21 mouse cellular contexts compared by ENCODE assay signal in the genomic region with DNA sequence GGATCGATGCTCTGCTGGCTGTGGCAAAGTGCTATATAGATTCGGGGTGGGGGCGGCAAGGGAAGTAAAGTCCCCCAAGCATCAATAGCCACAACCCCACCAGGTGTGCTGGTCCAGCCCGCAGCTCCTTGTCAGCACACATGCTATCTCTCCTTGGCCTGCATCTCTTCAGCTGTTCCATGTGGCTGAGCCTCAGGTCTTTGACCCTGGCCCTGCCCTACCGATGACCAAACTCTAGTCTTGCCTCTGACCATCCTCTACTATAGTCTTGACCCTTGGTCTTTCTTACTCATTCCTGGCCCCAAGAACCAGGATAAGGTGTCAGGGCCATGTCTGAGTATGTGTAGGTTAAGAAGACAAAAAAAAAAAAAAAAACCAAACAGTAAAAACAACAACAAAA. TPM values are rescaled to one million over a fixed set of nuclear protein-coding genes. Genes with fewer than 3 reads are reported as not detected.
DNase-seq lines count a peak whose midpoint lies in the region; ATAC-seq and TF ChIP-seq lines count a peak whose summit lies in the region.
"Had no signal": no experiment of that assay in that cellular context is flagged by ENCODE, and none has a peak within 500 bp of the region (broad histone marks: within the 10 kb centered on the region; RNA-seq: fewer than 3 reads in every experiment).

No protein-coding gene starts in this region.

- TF ChIP-seq EP300 in heart, postnatal 0 days (IDR thresholded peaks at IDR 0.05; ENCODE audit: low read depth), result no peak

- no peaks in the 10 kb centered on the region for H3K27me3 ChIP-seq in heart, postnatal 0 days (ENCODE audit: control insufficient read depth, insufficient read depth, low read length)
- no peaks in the 10 kb centered on the region for H3K27me3 ChIP-seq in heart, embryonic 10.5 days (ENCODE audit: insufficient read depth, poor library complexity, severe bottlenecking)
- H3K27me3 ChIP-seq in thymus, adult 2 months (ENCODE audit: control insufficient read depth, insufficient read depth, low read length), result no peaks in the 10 kb centered on the region
- H3K27me3 ChIP-seq: embryonic facial prominence, embryonic 12.5 days; heart, embryonic 15.5 days; hindbrain, embryonic 13.5 days; limb, embryonic 13.5 days; lung, embryonic 15.5 days had no signal

- ATAC-seq in heart, postnatal 0 days (ENCODE audit: insufficient read depth, low read depth), result no peak

- no peak for TF ChIP-seq POLR2A in thymus, adult 2 months (IDR thresholded peaks at IDR 0.05; ENCODE audit: control insufficient read depth, extremely low read depth, insufficient read depth, low read length, poor library complexity)

- no peak overlapping the region for H3K9ac ChIP-seq in heart, postnatal 0 days (replicated peaks; ENCODE audit: low read depth, low read length)
- H3K9ac ChIP-seq: embryonic facial prominence, embryonic 12.5 days; heart, embryonic 15.5 days; hindbrain, embryonic 13.5 days; limb, embryonic 13.5 days; lung, embryonic 15.5 days had no signal

- WGBS in heart, postnatal 0 days, result 84% methylated on average over 5 of the region's 5 CpGs
- 75% methylated on average over 5 of the region's 5 CpGs for WGBS in heart, embryonic 10.5 days
- 66% methylated on average over 5 of the region's 5 CpGs for WGBS in thymus, adult 2 months

- H3K36me3 ChIP-seq in heart, postnatal 0 days (replicated peaks; ENCODE audit: control insufficient read depth, insufficient read depth, low read length), result peaks cover 24% of the 10 kb centered on the region
- peaks cover 59% of the 10 kb centered on the region for H3K36me3 ChIP-seq in heart, embryonic 10.5 days
- H3K36me3 ChIP-seq in thymus, adult 2 months (ENCODE audit: control insufficient read depth, insufficient read depth, low read length), result no peaks in the 10 kb centered on the region

- H3K4me2 ChIP-seq in heart, postnatal 0 days (ENCODE audit: low read depth, low read length), result no peak overlapping the region
- H3K4me2 ChIP-seq: embryonic facial prominence, embryonic 12.5 days; heart, embryonic 15.5 days; hindbrain, embryonic 13.5 days; limb, embryonic 13.5 days; liver, embryonic 11.5 days; lung, embryonic 15.5 days; midbrain, embryonic 11.5 days had no signal

- H3K27ac ChIP-seq in heart, postnatal 0 days (ENCODE audit: low read depth), result peak overlapping the region; percentile 18; the same call in 1 of the 2 replicates
- H3K27ac ChIP-seq in heart, embryonic 10.5 days, result no peak overlapping the region
- H3K27ac ChIP-seq in thymus, adult 2 months (ENCODE audit: control insufficient read depth, insufficient read depth, low read length), result peak overlapping the region; percentile 92
- H3K27ac ChIP-seq: embryonic facial prominence, embryonic 12.5 days; heart, embryonic 15.5 days; hindbrain, embryonic 13.5 days; kidney, postnatal 0 days; limb, embryonic 13.5 days; lung, embryonic 15.5 days had no signal

- H3K4me1 ChIP-seq in heart, postnatal 0 days (ENCODE audit: control insufficient read depth, insufficient read depth), result peaks cover 10% of the 10 kb centered on the region; the same call in 1 of the 2 replicates
- H3K4me1 ChIP-seq in heart, embryonic 10.5 days, result peaks cover 64% of the 10 kb centered on the region
- peaks cover 74% of the 10 kb centered on the region for H3K4me1 ChIP-seq in thymus, adult 2 months (replicated peaks; ENCODE audit: control insufficient read depth, insufficient read depth, low read length)

- no peak for TF ChIP-seq CTCF in heart, postnatal 0 days (IDR thresholded peaks at IDR 0.05; ENCODE audit: low read depth)
- no peak for TF ChIP-seq CTCF in thymus, adult 2 months (IDR thresholded peaks at IDR 0.05; ENCODE audit: borderline replicate concordance, control insufficient read depth, extremely low read depth, insufficient read depth, low read length, poor library complexity)

- no peak for DNase-seq in heart, postnatal 0 days (ENCODE audit: low spot score)
- DNase-seq in heart, embryonic 10.5 days (ENCODE audit: low spot score), result no peak
- DNase-seq in kidney, adult 8-10 months, result peak; percentile 58 to 71
- no peak for DNase-seq in kidney, postnatal 10 days
- peak; percentile 21 for DNase-seq in thymus, adult 2 months
- DNase-seq in thymus, postnatal 10 days (ENCODE audit: low spot score in 2 of 2), result no peak
- DNase-seq: adrenal gland, postnatal 14 days; cerebellum, adult 11 months; cerebellum, adult 9-10 months; embryo, embryonic 11 days; gastrocnemius, postnatal 10 days; heart, postnatal 4 days had no signal

- no peak overlapping the region for H3K4me3 ChIP-seq in heart, postnatal 0 days (ENCODE audit: low read depth, low read length)
- H3K4me3 ChIP-seq in heart, embryonic 10.5 days, result no peak overlapping the region
- 0 out of 2 replicates have a peak overlapping the region, but pooled peaks have one; percentile 11 for H3K4me3 ChIP-seq in thymus, adult 2 months (ENCODE audit: control insufficient read depth, insufficient read depth, low read length)
- H3K4me3 ChIP-seq: embryonic facial prominence, embryonic 12.5 days; heart, embryonic 15.5 days; hindbrain, embryonic 13.5 days; limb, embryonic 13.5 days; lung, embryonic 15.5 days; myocyte had no signal

- no peaks in the 10 kb centered on the region for H3K9me3 ChIP-seq in heart, postnatal 0 days (replicated peaks; ENCODE audit: control insufficient read depth, low read length)
- H3K9me3 ChIP-seq in heart, embryonic 10.5 days, result no peaks in the 10 kb centered on the region
- H3K9me3 ChIP-seq: embryonic facial prominence, embryonic 12.5 days; heart, embryonic 15.5 days; hindbrain, embryonic 13.5 days; limb, embryonic 13.5 days; lung, embryonic 15.5 days had no signal

RNA-seq across cellular contexts. Expression of gene Ptprf, which starts 33.2 kb away (rescaled TPM):
- 33.7 and 40.8 TPM in 2 replicates for total RNA-seq in heart, postnatal 0 days (2014; rRNA removed; ENCODE audit: low replicate concordance)
- 5.2 and 5.9 TPM in 2 replicates for polyA plus RNA-seq in heart, postnatal 0 days (2015; fragmentation: Nextera tagmentation; extraction: Ambion mirVana)
- 43.8 and 59.3 TPM in 2 replicates for polyA plus RNA-seq in heart, embryonic 10.5 days (2016; fragmentation: Nextera tagmentation; extraction: Ambion mirVana)
- 165 and 202 TPM in 2 replicates for polyA plus RNA-seq in thymus, adult 2 months (2012; rRNA removed)

Comparison
In these comparisons a context has a peak if more than half of its experiments do, and no peak if none do; other contexts are left out.
1. DNase-seq: peak in kidney, adult 8-10 months (2 of 2) and thymus, adult 2 months (single experiment); none in heart, postnatal 0 days (single experiment), heart, embryonic 10.5 days (single experiment), kidney, postnatal 10 days (single experiment) and thymus, postnatal 10 days (0 of 2).